Mouse (Mus musculus): ENCODE results near the gene Creg1.
"Not testable (repeated sequence)": the region's sequence is repeated elsewhere in the genome, so short reads cannot be mapped to it uniquely, and the experiment has no call there.

The Creg1 gene

GRCm38 (mm10) chr1:165751838-165752237, 11.7 kb upstream of the Creg1 start:
- DNase-seq, result no peak

GRCm38 (mm10) chr1:165754205-165754604, 9.3 kb upstream of the Creg1 start:
- no peak for DNase-seq

GRCm38 (mm10) chr1:165755194-165755593, 8.4 kb upstream of the Creg1 start:
- DNase-seq, result no peak

- DNase-seq, result no peak
These were observed 1.8 kb upstream of the Creg1 start for GRCm38 (mm10) chr1:165761522-165762305.

- not testable (repeated sequence) for DNase-seq
These were observed 1.0 kb upstream of the Creg1 start for GRCm38 (mm10) chr1:165762498-165762897.

- DNase-seq, result no peak
These were observed 472 bp upstream of the Creg1 start for GRCm38 (mm10) chr1:165762914-165763634.

GRCm38 (mm10) chr1:165764571-165764970, 1.0 kb downstream of the Creg1 start:
- no peak for DNase-seq

- peak in 1 of 2 experiments; percentile 22 for DNase-seq
These were observed 1.5 kb downstream of the Creg1 start for GRCm38 (mm10) chr1:165765041-165765440.

- no peak for DNase-seq
These were observed 2.2 kb downstream of the Creg1 start for GRCm38 (mm10) chr1:165765651-165766294.

GRCm38 (mm10) chr1:165766295-165766890, 2.8 kb downstream of the Creg1 start:
- no peak for DNase-seq

GRCm38 (mm10) chr1:165768894-165769512, 5.5 kb downstream of the Creg1 start:
- no peak for DNase-seq

- DNase-seq, result no peak
These were observed 6.7 kb downstream of the Creg1 start for GRCm38 (mm10) chr1:165770181-165770759.

- DNase-seq, result peak; percentile 61 to 84
These were observed 7.9 kb downstream of the Creg1 start for GRCm38 (mm10) chr1:165771491-165771897.

GRCm38 (mm10) chr1:165771998-165772397, 8.5 kb downstream of the Creg1 start:
- DNase-seq, result no peak

- peak; percentile 46 to 60 for DNase-seq
These were observed 12.2 kb downstream of the Creg1 start for GRCm38 (mm10) chr1:165775518-165776294.

- DNase-seq, result peak in 1 of 2 experiments; percentile 17
These were observed 16.5 kb downstream of the Creg1 start for GRCm38 (mm10) chr1:165779954-165780585.

- peak in 1 of 2 experiments; percentile 63 for DNase-seq
These were observed 17.1 kb downstream of the Creg1 start for GRCm38 (mm10) chr1:165780586-165781111.

- DNase-seq, result no peak
These were observed 17.9 kb downstream of the Creg1 start for GRCm38 (mm10) chr1:165781426-165781825.

- DNase-seq, result no peak
These were observed 18.4 kb downstream of the Creg1 start for GRCm38 (mm10) chr1:165781911-165782310.

- DNase-seq, result no peak
These were observed 22.8 kb downstream of the Creg1 start for GRCm38 (mm10) chr1:165786296-165786695.

- DNase-seq, result no peak
These were observed 25.0 kb downstream of the Creg1 start, which contains the start of gene Cd247 for GRCm38 (mm10) chr1:165788511-165788910. Gene Cd247, plus strand, starts transcription at chr1:165788681.

All from kidney, postnatal 36 days (tissue).